Mouse (Mus musculus) urinary bladder, adult 18-20 months (tissue): ENCODE measurements around the gene Tlr3.

Experiments used
- DNase-seq, 2 experiments: peaks; one replicate each; pipeline ENCODE4 v3.0.0; 2022; ENCODE audit warnings: low spot score in 2 of 2, mixed read lengths in 2 of 2

Gene Tlr3

DNA sequence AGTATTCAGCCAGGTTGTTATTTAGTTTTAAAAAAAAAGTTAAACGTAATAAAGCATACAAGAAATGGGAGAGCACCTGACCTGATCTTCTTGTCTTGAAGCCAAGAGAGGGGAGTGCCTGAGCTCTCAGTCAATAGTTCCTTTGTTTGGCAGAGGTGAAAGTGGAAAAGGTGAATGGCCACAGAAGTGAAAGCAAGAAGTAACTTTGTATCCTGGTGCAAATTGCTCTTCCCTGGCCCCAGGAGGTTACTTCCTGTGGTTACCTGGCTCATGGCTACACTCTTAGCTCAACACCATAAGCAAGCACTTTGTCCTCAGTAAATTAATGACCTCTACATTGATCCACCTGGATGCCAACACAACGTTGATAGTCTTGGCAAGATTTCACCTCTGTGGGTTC, at the start of gene Tlr3:
Gene Tlr3, minus strand, starts transcription at position 199 of the 400 bp plus-strand sequence.
- DNase-seq, result no peak

DNA sequence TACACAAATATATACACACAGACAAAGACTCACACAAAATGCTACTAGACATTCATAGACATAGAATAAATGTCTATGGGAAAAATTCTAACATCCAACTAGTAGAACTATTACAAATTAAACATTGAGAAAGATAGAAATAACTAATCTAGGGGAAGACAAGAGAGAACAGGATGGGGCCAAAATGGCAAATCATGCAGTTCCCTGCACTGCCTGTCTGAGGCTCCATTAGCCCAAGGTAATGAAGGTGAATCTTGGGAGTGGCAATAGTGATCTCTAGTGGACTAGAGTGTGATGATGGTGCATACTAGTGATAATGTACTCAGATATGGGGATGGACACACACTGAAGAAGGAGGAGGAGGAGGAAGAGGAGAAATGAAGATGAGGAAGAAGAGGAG, 47.0 kb upstream of the Tlr3 start:
- no peak for DNase-seq

DNA sequence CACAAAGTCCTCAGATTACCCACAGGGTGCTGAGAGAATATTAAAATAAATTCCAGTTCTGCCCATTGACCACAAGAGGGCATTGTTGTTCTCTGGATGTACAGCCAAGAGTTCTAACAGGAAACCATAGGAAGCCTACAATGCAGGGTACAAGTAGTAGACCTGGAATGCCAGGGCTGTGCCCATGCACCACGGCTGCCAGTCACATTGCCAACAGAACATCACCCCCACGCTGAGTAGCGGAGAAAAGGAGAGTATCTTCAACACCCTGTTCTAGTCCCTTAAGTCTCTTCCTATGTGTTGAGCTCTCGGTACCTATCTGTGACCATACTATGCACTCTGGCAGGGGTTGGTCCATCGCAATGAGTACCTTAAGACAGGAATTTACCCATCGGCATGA, 43.5 kb upstream of the Tlr3 start:
- peak; percentile 9 to 50 for DNase-seq

DNA sequence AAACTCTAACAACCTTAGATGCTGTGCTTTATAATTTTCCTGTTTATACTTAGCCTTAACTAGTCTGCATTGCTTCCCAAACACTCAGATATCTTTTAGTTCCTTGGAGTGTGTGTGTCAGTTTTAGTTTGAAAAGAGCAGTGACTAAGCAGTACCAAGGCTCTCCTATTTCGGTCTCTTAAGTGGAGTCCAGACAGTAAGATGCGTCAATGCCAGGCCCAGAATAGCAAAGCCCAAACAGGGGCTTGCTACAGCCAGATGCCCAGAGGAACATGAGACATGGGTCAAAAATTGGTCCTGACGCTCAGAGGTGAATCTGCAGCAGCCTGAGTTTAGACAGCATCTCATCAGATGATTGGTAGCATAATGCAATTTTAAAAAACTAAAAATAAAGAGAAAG, 41.2 kb upstream of the Tlr3 start:
- DNase-seq, result no peak

DNA sequence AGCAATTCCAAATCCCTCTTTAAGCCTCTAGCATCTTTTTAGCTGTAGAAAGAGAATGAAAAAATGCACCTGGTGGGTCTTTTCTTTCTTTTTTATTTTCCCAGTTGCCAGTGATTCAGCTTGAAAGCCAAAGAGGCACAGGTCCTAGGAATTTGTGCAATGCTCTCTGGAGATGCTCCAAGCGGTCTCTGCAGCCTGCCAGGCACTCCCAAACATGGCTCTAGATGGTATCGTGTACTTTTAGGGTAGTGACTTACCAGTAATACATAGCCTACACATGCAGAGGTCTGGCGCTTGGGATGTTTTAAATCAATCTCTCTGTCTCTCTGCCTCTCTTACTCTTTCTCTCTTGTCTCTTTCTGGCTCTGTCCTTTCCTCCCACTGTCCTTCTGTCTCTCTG, 38.0 kb upstream of the Tlr3 start:
- DNase-seq, result peak in 1 of 2 experiments; percentile 16

DNA sequence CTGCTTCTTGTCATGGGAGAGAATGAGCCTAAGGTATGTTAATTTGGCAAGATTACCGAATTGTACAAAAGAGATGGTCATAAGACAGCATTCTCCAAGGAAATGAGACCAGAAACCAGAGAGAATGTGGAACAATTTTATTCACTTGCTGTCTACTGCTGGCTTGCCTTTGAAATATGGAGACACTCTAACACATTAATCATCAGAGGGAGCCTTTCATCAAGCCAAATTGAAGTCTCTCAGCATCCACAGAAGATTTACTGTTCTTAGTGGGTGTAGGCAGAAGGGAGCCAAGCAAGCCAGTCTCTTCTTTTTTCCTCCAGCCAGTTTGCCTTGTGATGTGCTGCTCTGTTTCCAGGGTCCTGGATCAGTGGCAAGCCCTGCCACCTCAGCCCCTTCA, 37.4 kb upstream of the Tlr3 start:
- no peak for DNase-seq

DNA sequence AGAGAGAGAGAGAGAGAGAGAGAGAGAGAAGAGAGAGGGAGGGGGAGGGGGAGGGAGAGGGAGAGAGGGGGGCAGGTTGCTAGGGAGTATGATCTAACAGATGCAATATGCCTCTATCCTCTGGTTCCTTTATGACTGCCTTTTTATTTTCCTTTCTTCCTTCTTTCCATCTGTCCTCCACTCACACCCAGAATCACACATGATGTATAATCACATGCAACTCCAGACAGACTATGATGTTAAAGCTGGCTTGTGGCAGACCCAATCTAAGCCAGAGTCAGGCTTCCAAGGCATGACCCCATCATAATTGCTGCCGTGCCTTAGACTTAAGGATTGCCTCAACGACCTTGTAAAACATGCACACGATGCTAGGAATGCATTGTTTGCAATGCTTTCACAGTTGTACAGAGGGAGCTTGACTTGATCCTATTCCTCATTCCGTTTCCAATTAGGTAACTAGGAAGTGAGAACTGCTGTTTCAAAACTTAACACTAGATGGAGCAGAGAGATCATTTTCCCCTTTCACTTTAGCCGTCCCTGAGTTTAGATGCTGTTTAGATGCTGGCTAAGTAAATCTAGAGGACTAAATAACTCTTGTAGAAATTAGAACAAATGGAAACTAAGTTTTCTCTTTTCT, 28.1 kb upstream of the Tlr3 start:
- no peak for DNase-seq

DNA sequence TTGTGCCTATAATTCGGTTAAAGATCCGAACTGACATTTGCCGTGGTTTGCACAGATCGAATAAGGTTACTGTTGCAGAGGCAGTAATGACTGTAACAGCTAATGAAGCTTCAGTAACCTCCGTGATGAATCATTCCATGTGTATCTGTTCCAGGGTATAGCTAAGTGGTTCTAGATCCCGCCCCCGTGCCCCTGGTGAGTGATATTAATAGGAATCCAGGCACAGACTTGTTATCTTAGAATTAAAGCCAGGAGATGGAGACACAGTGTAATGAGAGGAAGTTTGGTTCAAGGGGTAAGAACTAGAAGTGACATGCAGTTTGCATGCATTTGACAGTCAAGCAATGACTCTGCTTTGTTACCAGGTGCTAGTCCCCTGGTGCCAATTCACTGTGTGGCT, 9.3 kb upstream of the Tlr3 start:
- no peak for DNase-seq

DNA sequence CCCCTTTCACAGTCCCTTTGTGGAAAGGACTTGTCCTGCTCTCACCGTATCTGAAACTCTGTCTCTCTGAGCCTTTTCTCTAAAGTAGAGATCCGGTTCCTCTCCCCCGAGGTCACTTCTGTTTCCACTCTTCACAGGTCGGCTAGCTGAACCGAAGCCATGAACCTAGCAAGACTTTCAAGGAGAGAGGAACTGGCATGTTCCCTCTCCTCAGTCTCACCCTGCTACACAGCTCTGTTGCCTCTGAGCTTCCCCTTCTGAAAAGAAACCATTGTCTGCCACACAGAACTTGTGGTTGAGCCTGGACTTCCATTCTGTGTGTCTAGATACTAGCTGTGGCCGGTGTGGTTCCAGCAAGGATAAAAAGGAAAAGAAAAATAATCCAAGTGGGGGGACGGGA, 4.1 kb upstream of the Tlr3 start:
- no peak for DNase-seq

DNA sequence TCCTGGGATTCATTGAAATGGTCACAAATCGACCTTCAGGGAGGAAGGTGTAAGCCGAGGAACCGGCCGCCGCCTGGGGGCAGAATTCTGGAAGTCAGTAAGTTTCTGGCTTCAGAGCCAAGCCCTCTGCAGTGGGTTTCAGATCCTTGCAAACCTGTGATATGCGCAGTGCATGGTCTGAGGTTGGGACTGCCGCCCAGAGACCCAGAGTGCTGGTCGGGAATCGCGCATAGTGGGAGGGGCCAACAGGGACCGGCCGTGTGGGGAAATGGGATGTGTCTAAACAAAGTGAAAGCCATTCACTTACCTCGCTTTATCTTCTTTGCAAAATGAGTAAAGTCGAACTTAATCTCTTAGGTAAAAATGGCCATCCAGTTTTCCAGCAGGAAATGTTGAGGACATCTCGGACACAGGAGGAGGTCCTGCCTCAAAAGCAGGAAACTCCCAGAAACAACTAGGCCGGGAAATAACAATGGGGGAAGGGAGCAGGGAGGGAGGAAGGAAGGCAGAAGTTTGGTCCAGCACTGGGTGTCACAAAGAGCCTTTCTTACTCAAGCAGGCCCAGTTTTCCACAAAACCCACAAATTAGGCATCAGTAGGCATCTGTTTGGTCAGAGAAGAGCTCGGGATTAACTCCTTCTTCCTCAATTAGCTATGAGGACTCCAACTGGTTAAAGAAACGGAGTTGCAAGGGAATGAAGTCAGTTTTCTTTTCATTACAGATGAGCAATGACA, 567 bp downstream of the Tlr3 start:
- peak; percentile 62 to 72 for DNase-seq

DNA sequence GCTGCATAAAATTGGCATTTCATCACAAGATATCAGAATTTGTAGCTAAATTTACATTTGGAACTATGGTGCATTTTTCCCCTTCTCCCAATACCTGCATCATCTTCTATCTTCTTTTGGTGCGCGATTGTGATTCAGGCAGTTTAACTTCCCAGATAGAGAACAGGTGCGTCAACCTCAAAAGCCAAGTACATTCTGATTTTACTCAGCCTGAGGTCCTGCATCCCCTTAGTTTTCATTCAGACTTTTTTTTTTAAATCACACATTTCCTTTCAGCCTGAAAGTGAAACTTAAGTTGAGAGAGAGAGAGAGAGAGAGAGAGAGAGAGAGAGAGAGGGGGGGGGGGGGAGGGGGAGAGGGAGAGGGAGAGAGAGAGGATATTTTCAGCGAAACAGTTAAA, 1.2 kb downstream of the Tlr3 start:
- no peak for DNase-seq

DNA sequence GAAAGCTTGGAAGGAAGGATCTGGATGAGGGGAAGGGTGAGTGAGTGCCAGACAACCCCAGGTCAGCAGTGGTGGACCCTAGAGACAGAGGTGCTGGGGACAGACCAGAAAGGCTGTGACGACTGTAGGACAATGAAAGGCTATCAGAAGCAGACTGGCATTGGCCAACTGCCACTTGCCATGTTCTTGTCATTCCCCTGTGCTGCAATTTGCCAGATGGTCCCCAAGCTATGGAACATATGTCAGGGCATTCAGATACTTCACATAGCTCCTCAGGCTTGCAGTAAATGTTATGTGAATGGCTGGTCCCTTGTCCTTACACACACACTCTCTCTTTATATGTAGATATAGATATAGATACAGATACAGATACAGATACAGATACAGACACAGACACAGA, 27.6 kb downstream of the Tlr3 start:
- DNase-seq, result no peak

DNA sequence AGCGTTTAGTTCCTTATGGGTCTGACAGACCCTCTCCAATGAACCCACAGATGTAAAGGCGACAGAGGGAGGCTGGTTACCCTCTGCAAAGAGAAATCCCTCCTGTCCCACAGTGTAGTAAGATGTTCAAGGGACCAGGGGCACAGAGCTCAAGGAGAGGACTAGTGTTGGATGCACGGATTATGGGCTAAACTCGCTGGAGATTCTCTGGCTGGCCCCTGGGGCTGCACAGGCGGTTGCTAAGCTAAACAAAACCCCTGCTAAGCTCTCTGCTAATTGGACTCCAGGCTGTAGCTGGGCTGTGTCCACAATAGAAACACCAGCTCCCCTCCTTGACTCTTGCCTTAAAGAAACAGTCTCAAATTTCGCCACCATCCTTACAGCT, 28.9 kb downstream of the Tlr3 start, which contains the start of gene Fam149a:
Gene Fam149a, minus strand, starts transcription at position 329 of the 385 bp plus-strand sequence.
- no peak for DNase-seq

DNA sequence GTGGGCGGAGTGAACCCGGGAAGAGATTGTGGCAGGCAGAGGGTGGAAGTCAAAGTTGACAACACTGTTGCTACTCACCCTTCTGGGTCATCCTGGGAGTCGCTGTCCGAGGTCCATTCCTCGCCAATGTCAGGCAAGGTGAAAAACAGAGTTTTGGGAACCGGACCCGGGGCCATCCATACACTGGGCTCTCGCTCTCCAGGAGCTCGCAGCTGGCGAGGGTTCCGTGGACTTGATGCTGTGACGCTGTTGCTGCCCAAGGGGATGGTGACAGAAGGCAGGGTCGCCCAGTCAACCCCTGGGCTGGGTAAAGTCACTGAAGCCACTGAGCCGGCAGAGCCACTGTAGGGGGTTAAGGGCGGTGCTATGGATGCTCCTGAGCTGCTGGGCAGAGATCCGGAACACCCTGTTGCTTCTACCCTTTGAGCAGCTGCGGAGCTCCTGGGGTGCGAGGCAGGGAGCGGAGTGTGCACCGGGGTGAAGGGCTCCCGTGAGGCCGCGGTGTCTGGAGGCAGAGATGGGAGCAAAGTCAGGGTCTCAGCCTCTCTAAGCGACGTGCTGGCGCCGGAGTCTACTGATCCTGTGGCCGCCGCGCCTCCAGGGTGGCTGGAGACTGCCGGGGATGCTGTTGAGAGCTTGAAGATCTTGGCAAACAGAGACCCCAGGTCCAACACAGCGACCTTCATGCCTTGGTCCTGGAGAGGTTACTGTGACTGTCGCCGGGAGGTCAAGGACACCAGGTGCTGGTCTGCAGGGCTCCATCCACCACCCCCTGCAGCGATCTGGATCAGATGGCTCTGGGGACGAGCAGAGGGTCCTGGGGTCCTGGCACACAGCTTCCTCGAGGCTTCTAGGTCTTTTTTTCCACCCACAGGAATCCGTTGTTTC, 29.6 kb downstream of the Tlr3 start:
- DNase-seq, result no peak

DNA sequence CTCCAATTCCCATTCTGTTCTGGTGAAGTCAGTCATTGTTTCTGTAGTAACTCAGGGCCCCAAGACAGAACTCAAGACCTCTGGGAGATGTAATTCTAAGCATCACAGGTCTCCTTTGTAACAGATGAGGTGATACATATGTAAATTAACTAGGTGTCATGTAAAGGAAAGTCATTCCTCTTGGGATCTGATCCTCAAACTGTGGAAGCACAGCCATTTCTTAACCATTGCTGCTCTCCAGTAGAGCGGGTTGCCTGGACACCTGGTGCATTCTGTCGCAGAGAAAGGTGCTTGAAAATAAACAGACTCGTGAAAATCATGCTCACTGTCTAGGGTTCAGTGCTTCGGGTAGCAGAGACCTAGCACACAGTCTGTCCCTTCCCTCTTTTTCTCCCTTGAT, 30.3 kb downstream of the Tlr3 start:
- DNase-seq, result no peak

DNA sequence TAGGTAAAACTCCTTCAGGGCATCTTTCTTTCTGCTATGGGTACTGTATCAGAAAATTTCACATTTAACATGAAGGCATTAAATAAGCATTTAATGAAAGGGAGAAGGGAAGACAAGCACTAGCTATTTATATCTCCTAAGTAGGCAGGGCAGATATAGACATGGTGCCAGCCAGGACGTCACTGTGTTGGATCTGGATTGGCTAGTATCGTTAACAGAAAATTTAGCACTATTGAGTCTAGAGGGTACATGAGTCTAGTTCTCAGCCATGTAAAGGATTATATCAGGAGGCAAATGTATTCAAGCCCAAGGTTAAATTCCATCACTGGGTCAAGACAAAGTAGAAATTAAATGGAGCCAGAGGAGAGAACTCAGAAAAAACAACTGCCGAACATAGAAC, 36.8 kb downstream of the Tlr3 start:
- DNase-seq, result no peak

DNA sequence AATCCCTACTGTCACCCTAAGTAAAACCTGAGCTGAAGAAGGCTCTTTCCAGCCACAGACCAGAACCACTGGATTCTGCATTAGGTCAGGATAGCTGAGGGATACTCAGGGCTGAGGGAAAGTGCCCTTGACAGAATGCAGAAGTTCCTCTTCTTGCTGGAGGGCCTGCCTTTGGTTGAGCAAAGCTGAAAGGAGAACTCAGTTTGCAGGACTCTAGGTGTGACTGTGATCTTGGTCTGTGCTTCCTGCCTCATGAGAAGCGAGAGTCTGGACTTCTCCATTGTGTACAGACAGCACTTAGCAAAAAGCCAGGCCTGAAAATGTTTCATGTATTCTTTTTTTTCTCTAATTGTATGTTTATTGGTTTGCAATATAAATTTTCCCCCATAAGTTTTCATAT, 43.7 kb downstream of the Tlr3 start:
- no peak for DNase-seq

DNA sequence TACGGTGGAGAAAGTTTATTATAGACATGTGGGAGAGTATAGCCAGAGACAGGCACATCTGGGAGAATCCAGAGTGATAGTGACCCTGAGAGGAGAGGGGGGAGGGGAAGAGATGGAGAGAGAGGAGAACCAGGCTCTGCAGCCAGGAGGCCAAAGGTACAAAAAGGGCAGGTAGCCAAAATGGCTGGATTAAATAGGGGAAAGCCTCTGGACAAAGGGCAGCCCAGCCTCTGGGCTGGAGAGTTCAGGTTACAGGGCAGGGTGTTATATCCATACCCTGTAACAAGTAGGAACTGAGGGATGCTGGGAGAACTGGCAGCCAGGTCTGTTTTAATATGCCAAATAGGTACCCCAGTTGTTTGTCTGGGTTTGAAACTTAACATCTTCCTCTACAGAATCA, 47.7 kb downstream of the Tlr3 start:
- DNase-seq, result no peak

DNA sequence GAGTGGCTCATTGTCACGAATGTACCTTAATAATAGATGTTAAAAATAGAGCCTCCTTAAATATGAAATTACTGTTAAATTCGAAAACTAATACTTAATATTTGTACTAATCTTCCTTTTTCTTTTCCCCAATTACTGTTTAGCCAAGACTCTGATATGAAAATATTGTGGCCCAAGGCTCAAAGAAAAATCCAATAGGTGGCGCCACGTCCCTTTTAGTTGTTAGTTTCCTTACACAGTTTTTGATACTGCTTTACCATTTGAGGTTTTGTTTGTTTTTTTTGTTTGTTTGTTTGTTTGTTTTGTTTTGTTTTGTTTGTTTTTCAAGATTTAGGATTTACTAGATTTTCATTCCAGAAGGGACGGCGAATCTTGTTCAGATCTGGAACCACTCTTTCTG, 48.6 kb downstream of the Tlr3 start:
- no peak for DNase-seq

DNA sequence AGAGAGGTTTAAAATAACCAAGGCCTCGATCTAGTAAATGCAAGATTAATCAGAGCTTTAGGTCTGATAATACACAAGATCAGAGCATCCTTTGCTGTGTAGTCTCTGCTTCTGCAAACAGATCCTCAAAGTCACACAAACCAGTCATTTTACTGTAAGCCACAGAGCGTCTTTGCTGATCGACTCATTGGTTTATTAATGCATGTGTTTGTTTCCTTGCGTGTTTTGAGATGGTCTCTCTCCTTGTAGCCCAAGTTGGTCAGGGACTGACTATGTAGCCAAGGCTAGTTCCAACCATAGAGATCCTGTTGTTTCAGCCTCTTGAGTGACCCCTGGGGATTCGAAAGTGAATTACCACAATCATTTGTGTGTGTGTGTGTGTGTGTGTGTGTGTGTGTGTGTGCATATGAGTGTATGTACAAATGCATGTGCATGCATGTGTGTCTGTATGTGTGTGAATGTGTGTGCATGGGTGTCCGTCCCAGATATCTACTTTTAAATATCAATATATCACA, 51.7 kb downstream of the Tlr3 start:
- DNase-seq, result no peak

DNA sequence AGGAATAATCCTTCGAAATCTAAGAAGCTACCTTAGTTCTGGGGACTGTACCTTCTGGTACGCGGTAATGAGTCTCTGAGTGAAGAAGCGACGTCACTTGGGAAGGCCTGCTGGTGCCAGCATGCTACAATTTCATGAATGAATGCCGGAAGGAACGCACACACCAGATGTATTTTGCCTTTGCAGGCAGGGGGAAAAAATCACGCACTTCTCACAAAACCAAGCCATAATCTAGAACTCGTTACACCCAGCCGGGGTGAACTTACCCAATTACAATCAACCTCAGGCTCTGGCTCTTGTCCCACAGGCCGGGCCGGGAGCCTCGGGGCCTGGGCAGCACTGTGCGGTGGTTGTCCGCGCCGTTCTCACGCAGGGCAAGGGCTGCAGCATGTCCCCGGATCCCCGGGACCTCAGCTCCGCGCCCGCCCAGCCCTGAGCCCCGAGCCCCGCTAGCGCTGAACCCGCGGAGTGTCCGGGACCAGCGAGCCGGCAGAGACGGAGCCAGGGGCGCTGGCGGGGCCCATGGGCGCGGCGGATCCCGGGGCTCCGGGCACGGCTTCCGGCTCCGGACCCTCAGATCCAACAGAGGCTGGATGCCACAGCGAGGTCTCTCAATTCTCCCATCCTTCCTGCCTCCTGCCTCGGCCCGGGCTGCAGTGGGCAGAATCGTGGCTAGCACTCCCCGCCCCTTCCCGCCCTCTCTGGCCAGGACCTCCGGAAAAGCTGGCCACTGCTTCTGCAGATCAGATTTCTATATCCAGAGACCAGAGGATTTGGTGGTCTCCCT, 52.6 kb downstream of the Tlr3 start:
- DNase-seq, result peak; percentile 19 to 43

DNA sequence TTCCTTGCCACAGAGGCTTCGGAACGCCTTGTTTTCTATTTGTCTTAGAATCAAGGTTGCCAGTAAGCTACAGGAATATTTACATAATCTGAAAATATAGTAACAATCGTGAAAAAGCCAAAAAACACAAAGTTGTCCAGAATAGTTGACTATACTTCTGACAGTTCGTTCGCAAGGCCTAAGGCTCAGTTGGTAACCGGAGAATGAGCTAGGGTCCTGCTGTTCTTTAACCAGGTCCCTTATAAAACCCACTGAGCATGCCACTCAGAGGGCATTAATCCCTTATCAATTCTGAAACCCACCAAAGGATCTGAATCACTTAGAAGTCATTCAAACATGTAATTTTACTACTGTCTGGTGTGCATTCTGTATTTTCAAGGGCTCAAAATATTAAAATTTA, 55.1 kb downstream of the Tlr3 start:
- no peak for DNase-seq
